Comparison of ENCODE assay signal across 8 mouse cellular contexts in the genomic region with DNA sequence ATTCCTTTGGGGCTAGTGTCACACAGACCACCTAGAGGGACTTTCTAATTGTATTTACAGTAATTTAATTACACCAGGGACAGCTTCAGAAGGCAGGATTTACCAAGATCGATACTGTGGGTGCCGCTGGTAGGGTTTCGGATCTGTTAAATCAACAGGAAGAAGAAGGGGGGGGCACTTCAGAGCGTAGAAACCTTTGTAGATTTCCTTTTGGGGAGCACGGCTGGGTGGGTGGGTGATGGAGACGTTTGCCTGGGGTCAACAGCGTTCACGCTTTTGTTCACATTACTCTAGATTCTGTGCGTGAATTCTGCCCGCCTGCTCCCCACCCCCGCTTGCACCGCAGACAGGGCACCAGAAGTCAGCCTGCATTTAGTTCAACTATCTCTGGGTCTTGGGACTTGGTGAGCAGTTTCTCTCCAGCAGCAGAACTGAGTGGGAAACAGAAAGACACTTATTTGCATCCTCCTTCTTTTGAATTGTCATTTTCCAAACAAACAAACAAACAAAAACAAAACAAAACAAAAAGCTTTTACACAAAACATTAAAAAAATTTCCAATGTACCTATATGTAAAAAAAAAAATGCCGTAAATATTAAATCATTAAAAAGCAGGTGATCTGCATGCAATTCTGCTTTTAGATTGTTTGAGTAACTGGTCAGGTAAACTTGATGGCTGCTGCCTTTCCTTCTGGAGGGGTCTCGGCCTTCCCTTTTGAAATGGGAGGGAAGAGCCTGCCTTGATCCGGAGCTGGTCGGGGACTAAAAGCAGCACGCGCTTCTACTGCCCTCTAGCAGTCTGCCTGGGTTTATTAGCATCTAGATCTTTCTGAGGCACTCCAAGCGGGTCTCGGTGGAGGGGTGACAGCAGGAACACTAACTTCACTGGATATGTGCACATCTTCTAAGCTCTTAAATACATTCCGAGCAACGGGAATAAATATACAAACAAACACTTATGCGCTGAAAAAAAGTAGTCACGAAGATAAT. TPM values are rescaled to one million over a fixed set of nuclear protein-coding genes. Genes with fewer than 3 reads are reported as not detected.
A peak's percentile ranks its signal among the peaks of the same experiment; 100 is the strongest.
DNase-seq lines count a peak whose midpoint lies in the region; ATAC-seq and TF ChIP-seq lines count a peak whose summit lies in the region.

No protein-coding gene starts in this region.

- H3K36me3 ChIP-seq in testis, adult 2 months (ENCODE audit: control insufficient read depth, insufficient read depth, low read length) = no peaks in the 10 kb centered on the region
- H3K36me3 ChIP-seq in hindbrain, postnatal 0 days (ENCODE audit: insufficient read depth, low read length) = no peaks in the 10 kb centered on the region
- no peaks in the 10 kb centered on the region for H3K36me3 ChIP-seq in splenic B cell, adult 2 months (ENCODE audit: control insufficient read depth, insufficient read depth, low read length, poor library complexity, severe bottlenecking)

- H3K9ac ChIP-seq in hindbrain, postnatal 0 days (replicated peaks; ENCODE audit: low read length) = no peak overlapping the region

- no peaks in the 10 kb centered on the region for H3K9me3 ChIP-seq in hindbrain, postnatal 0 days (ENCODE audit: low read length)

- WGBS in hindbrain, postnatal 0 days = 10% methylated on average over 24 of the region's 24 CpGs

- peak; percentile 57; the same call in 1 of the 2 replicates for TF ChIP-seq CTCF in testis, adult 2 months (IDR thresholded peaks at IDR 0.05; ENCODE audit: control insufficient read depth, insufficient read depth, insufficient replicate concordance, low read depth, low read length)
- peak; percentile 83 for TF ChIP-seq CTCF in gastrocnemius, adult 2 months (IDR thresholded peaks at IDR 0.05)
- TF ChIP-seq CTCF in hindbrain, postnatal 0 days (IDR thresholded peaks at IDR 0.05; ENCODE audit: low read depth) = peak; percentile 83

- H3K27me3 ChIP-seq in testis, adult 2 months (ENCODE audit: control insufficient read depth, insufficient read depth, low read length) = no peaks in the 10 kb centered on the region
- H3K27me3 ChIP-seq in hindbrain, postnatal 0 days (ENCODE audit: insufficient read depth, low read length) = no peaks in the 10 kb centered on the region
- no peaks in the 10 kb centered on the region for H3K27me3 ChIP-seq in splenic B cell, adult 2 months (ENCODE audit: control insufficient read depth, insufficient read depth, low read length, poor library complexity, severe bottlenecking)

- H3K27ac ChIP-seq in testis, adult 2 months (ENCODE audit: control insufficient read depth, insufficient read depth, low read depth, low read length) = no peak overlapping the region
- H3K27ac ChIP-seq in gastrocnemius, adult 2 months = peak overlapping the region; percentile 28; the same call in 1 of the 2 replicates
- H3K27ac ChIP-seq in hindbrain, postnatal 0 days = no peak overlapping the region

- peak; percentile 65; the same call in 1 of the 2 replicates for ATAC-seq in hindbrain, postnatal 0 days

- DNase-seq in testis, postnatal 14 days (ENCODE audit: low spot score) = no peak
- peak; percentile 65 to 75 for DNase-seq in cerebellum, postnatal 14 days
- peak; percentile 60 for DNase-seq in gastrocnemius, adult 2 months
- peak; percentile 85 for DNase-seq in hindbrain, postnatal 0 days (ENCODE audit: low spot score)
- peak; percentile 73 for DNase-seq in left cerebral cortex, postnatal 4 days
- peak; percentile 60 for DNase-seq in mesoderm, embryonic 11.5 days (ENCODE audit: low read depth, low spot score)
- DNase-seq in splenic B cell, adult 2 months (ENCODE audit: low read depth, low spot score) = peak; percentile 34

- H3K4me1 ChIP-seq in testis, adult 2 months (ENCODE audit: control insufficient read depth, insufficient read depth, low read length) = peaks cover 7% of the 10 kb centered on the region
- no peaks in the 10 kb centered on the region for H3K4me1 ChIP-seq in hindbrain, postnatal 0 days (ENCODE audit: insufficient read depth, low read length)

- TF ChIP-seq POLR2A in testis, adult 2 months (IDR thresholded peaks at IDR 0.05; ENCODE audit: control insufficient read depth, low read depth, low read length) = no peak

- intact Hi-C loops in gastrocnemius, adult 2 months (cut with DNase I) = loop anchor here (1.0 to 10.0 kb wide), 4 partner anchors 32 to 530 kb away; no protein-coding TSS in a partner anchor
- intact Hi-C loops in left cerebral cortex, postnatal 4 days (cut with DNase I) = loop anchor here (5.0 kb wide), 1 partner anchor 403 kb away; no protein-coding TSS in a partner anchor

- peak overlapping the region; percentile 49 for H3K4me2 ChIP-seq in hindbrain, postnatal 0 days (ENCODE audit: low read depth, low read length)

- no peak overlapping the region for H3K4me3 ChIP-seq in testis, adult 2 months (ENCODE audit: control insufficient read depth, low read depth, low read length)
- H3K4me3 ChIP-seq in gastrocnemius, adult 2 months = peak overlapping the region; percentile 61
- H3K4me3 ChIP-seq in hindbrain, postnatal 0 days (ENCODE audit: low read length) = peak overlapping the region; percentile 19

RNA-seq across cellular contexts. Expression of a gene that starts 57.3 kb away (rescaled TPM):
- 1,614 and 2,043 TPM in 2 replicates for polyA plus RNA-seq in testis, adult 2 months (2012; rRNA removed)
- under 1 TPM; 0.13 to 0.17 TPM for total RNA-seq in gastrocnemius, adult 2 months (2021)
- 1.2 TPM in 2 replicates for total RNA-seq in hindbrain, postnatal 0 days (2014; rRNA removed)
- 2.1 TPM in 2 replicates for polyA plus RNA-seq in hindbrain, postnatal 0 days (2015; fragmentation: Nextera tagmentation; extraction: Ambion mirVana)
- 1 to 10 TPM; 1.3 TPM for total RNA-seq in left cerebral cortex, postnatal 4 days (2021)

RNA-seq across cellular contexts. Expression of a gene that starts 57.4 kb away (rescaled TPM):
- polyA plus RNA-seq in testis, adult 2 months (2012; rRNA removed) = 5.7 and 6.4 TPM in 2 replicates
- 10 to 100 TPM in 1 of 2 experiments, 1 to 10 TPM in 1; 7.6 to 13.3 TPM for total RNA-seq in gastrocnemius, adult 2 months (2021)
- 20.4 and 21.1 TPM in 2 replicates for total RNA-seq in hindbrain, postnatal 0 days (2014; rRNA removed)
- polyA plus RNA-seq in hindbrain, postnatal 0 days (2015; fragmentation: Nextera tagmentation; extraction: Ambion mirVana) = 46.9 and 48.6 TPM in 2 replicates
- 10 to 100 TPM; 31.9 to 32.7 TPM for total RNA-seq in left cerebral cortex, postnatal 4 days (2021)
